Mouse (Mus musculus) layer of hippocampus, adult 9-11 months (tissue): ENCODE results near the gene Prph.
"Not testable (repeated sequence)": the region's sequence is repeated elsewhere in the genome, so short reads cannot be mapped to it uniquely, and the experiment has no call there.

Experiments
- DNase-seq: peaks from one replicate; pipeline ENCODE4 v3.0.0; 2022

Prph gene

DNA sequence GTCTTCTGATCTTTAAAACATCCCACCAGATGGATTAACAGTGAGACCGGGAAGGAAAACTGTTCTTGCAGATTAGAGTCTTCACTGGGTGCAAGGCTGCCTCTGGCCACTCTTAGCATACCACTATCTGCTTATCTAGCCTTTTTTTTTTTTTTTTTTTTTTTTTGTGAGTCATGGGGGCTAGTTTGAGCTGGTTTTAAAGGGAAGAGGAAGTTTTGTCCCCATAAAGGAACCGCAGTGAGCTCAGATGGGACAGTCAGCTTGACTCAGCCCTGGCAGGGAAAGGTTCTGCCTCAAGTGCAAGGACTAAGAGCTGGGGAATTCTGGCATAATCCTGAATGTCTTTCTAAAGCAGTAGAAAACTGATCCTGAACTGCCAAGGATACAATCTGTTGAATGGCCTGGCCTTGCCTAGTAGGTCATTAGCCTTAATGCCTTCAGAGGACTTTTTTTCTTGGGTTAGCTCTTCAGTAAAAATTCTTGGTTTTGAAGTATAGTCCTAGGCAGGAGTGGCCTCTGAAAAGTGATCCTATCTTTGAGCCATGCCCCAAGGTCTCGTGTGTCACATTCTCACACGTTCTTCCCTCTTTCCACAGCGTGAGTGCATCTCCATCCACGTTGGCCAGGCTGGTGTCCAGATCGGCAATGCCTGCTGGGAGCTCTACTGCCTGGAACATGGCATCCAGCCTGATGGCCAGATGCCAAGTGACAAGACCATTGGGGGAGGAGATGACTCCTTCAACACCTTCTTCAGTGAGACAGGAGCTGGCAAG lies 21.3 kb upstream of the Prph start:
- no peak for DNase-seq

- peak; percentile 48 for DNase-seq
Measured at GRCm38 (mm10) chr15:99035431-99035830, 19.5 kb upstream of the Prph start.

DNA sequence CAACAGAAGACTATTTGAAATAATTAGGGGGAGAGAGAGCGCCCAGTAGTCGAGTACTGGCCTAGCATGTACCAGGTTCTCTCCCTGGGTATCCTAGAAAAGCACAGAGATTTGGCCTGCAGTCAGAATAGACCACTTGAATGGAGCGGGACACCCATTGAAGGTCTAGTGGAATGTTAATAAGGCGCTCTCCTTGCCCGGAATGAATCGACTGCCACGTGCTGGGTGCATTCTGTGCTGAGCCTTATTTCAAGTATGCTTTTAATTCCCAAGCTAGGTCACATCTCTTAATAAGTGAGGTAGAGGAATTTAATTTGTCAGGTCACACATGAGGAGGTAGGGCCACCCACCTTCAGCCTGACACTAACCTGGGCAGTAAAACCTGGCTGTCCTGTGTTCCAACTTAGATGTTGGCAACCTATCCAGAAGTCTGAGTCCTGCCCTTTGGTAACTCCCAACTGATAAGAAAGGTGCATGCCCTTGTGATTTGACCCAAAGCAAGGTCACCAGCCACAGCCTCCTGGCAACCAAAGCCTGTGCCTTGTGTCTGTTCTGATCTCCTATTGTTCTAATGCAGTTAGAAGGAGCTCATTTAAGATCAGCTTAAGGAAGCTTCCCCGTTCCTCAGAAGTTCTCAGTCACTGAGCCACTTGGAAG lies 18.6 kb upstream of the Prph start:
- DNase-seq, result no peak

DNA sequence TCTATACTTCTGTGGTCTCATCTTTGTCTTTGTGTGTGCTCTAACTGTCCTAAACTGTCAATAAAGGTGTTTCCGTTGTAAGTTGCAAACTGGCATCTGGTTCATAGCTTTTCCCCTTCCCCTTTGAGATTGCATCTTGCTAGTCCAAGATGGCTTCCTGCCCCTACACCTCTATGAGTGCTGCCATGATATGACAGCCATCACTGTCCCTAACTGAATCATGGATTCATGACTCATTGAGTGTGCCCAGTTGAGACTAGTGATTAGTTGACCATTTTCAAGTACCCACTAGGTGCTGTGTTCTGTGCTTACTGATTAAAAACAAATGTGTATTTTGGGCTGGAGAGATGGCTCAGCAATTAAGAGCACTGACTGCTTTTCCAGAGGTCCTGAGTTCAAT lies 16.9 kb upstream of the Prph start:
- DNase-seq, result no peak

- no peak for DNase-seq
Measured at GRCm38 (mm10) chr15:99038797-99039196, 16.2 kb upstream of the Prph start.

DNA sequence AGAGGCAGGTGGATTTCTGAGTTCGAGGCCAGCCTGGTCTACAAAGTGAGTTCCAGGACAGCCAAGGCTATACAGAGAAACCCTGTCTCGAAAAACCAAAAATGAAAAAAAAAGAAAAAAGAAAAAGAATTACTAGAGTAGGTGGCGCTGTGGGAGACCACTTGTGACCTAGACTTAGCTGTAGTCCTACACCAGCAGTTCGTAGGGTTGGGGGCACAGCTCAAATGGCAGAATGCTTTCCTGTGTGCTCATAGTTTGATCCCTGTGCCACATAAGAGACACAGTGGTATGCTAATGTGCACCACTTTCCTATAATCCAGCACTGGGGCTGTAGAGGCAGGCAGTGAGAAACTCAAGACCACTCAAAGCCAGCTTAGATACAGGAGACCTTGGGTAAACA lies 15.7 kb upstream of the Prph start:
- no peak for DNase-seq

DNA sequence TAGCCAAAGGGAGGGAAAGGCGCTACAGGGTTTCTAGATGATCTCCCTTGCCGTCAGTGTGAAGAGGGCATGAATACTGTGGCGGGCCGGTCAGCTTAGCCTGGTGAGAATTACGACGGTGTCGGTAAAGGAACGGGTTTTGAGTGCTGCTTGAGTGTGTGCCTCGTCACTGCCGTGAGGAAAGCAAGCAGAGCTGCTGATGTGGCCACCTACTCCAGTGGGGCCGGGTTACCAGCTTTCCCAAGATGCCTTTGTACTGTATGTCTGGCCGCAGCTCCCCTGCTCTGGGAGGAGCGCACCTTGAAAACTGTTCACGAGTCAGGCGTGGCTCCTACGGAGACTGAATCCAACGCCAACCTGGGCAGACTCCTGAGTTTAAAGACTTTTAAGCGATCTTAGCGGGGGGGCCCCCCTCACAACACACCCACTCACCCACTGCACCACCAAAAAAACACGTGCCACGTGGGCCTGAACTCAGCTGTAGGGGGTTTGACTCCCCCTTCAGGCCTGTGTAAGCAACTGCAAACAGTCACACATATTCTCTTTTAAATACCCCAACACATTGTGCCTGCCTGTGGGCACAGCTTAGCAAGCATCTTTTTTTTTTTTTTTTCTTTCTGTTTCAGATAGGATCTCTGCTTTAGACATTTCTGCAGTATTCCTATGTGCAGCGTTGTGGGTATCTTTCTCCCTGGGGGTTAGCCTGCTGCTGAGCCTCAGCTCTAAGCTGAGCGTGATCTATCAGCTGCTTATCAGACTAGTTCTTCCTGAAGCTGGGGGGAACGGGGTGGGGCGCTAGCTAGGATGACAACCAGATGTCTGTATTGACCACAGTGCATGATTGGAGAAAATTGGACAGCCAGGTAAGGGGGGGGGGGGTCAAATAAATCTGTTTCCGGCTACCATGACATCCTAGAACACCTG lies 14.7 kb upstream of the Prph start:
- no peak for DNase-seq

DNA sequence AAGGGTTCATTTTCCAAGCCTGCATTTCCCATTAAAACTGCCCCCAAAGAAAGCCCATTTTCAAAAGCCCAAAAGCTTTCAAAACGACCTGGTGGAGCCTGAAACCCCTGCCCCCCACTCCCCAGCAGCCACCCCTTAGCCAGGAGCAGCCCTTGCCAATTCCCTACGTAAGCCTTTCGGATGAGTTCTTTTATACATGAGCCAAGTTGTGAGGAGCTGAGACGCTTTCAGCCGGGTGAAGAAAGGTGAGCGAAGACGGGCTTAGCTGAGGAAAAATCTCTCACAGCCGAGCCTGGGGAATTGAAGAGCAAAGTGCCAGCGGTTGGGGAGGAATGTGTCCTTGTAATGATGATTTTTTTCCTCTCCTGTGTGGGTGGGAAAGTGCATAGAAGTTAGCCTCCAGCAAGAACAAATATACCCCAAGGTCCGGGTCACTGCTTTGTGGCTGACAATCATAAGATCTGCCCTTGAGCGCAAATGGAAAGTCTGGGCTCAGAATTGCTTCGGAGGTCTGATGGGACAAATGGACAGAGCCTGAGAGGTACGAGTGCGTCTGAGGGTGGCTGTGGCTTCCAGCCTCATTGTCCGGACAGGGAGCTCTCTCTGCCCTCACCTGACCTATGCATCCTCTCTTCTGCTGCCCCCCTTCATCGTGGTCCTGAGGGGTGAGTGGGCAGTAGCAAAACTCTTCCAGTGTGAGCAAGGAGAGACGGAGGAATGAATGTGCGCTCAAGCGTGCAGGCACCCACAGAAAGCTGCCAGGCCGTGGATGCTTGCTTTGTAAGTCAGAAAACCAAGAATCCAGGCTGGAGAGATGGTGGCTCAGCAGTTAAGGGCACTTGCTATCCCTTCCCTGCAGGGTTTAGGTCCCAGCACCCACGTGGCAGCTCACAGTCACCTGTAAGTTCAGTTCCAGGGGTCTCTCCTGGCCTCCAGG lies 13.8 kb upstream of the Prph start:
- no peak for DNase-seq

DNA sequence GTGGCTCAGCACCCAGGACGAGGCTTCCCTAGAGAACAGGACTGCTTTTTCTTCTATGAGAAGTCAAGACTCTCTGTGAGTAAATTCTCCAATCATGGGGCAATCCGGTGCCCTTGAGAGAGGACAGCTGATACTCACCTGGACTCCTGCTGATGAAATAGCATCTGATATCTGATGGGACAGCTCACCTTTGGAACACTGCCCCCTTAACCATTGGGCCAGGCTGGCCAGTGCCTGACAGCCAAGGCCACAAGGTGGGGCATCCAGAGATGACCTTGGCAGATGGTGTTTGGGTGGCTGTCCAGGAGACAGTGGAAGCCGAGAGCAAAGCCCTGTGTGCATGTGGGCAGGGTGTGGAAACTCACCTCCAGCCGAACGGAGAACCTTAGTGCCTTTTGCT lies 12.6 kb upstream of the Prph start:
- DNase-seq, result no peak

GRCm38 (mm10) chr15:99044854-99045253 lies 10.1 kb upstream of the Prph start:
- no peak for DNase-seq

DNA sequence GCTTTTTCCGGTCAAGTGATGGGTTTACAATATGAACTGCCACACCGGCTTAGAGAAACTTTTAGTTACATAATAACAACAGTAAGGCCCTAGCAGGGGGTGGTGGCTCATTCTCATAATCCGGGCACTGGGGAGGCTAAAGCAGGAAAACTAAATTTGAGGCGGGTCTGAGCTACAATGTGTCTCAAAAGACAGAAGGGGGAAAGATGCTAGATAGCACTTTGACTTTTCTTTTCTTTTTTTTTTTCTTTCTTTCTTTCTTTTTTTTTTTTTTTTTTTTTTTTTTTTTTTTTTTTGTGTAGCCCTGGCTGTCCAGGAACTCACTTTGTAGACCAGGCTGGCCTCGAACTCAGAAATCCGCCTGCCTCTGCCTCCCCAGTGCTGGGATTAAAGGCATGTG lies 9.2 kb upstream of the Prph start:
- DNase-seq, result not testable (repeated sequence)

DNA sequence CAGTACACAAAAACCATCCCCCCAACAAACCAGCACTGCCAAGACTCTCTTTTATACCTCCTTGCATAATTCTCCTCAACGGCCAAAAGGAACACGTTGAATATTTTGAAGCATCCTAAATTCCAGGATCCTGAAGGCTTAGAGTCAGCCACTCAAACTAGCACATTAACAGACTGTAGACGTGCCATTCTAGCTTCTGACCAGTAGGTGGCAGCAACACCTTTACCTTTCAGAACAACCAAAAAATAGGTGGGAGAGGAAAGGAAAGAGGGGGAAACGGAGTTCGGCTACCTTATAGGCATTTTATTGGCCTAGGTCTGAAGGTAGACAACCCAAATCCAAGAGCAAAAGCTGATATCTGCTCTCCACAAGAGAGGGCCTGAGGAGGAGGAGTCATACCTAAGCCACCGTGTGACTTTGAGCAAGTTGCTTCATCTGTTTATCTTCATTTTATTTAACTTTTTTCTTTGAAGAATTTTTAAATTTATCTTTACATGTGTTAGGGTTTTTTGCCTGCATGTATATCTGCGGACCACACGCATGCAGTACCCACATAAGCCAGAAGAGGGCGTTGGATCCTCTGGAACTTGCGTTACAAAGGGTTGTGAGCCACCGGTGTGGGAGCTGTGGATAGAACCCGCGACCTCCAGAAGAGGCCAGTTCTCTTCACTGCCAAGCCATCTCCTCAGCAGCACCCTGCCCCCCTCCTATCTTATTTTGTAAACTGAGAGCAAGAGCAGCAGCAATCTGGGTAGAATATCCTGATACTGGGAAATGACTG lies 5.3 kb upstream of the Prph start:
- peak; percentile 39 for DNase-seq

DNA sequence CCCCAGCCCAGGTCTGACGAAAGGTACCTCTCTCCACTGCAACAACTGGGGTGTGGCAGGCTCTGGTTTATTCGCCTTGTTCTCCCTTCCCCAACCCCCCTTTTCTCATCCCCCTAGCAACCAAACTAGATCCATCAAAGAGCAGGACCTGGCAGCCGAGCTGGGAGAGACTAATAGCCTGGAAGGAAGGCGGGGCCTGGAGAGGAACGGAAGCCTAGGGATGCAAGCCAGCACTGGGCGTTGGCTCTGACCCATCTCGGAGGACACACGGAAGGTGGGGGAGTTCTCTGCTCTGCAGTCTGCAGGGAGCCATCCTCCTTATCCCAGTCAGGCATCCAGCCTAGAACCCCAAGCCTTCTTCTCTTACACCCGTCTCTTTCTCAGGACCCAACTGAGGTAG lies 1.6 kb upstream of the Prph start:
- no peak for DNase-seq

- DNase-seq, result no peak
Measured at GRCm38 (mm10) chr15:99055511-99055961, 562 bp downstream of the Prph start.

- DNase-seq, result no peak
Measured at GRCm38 (mm10) chr15:99056332-99056731, 1.4 kb downstream of the Prph start.

GRCm38 (mm10) chr15:99065557-99066165 lies 10.7 kb downstream of the Prph start:
- DNase-seq, result no peak

GRCm38 (mm10) chr15:99071988-99072387 lies 17.0 kb downstream of the Prph start:
- no peak for DNase-seq

DNA sequence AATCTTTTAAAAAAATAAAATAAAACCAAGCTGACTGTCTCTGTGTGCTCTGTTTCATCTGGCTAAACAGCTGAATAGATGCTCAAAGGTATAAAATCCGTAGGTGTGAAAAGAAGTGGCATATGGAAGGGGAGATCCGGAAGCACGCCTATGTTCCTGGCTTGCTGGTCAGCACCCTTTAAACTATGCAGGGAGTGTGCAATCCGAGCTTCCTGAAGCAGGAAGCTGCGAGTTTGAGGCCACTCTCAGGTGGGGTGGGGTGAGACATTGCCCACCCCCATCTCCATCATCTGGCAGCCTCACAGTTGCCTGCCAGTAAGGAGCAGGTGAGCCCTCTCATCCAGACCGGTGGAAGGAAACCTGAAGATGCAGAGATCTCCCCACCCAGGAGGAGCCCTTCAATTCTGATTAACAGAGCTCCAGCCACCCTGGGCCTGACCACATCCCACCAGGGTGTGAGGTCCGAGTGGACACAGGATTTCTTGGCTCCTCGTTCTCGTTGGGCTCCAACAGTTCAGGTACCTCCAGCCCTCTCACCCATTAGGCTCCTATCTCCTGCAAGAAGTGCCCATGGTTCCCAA lies 19.1 kb downstream of the Prph start, which contains the start of gene Troap:
Gene Troap, plus strand, starts transcription at position 557 of the 581 bp plus-strand sequence.
- no peak for DNase-seq

GRCm38 (mm10) chr15:99074600-99075333 lies 19.8 kb downstream of the Prph start:
- peak; percentile 98 for DNase-seq

DNA sequence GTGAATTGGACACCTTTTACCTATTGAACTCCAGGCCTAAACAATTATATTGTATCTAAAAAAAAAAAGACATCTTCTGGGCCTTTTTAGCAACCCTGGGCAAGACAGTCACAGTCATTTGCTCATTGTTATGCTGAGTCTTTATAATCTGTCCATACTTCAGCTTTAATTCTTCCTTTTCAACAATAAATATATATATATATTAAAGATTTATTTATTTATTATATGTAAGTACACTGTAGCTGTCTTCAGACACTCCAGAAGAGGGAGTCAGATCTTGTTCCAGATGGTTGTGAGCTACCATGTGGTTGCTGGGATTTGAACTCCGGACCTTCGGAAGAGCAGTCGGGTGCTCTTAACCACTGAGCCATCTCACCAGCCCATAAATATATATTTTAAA lies 21.0 kb downstream of the Prph start:
- not testable (repeated sequence) for DNase-seq
